Comparison of ENCODE assay signal across 10 mouse cellular contexts in genomic region chr10:60202785-60203184, GRCm38 (mm10). TPM values are rescaled to one million over a fixed set of nuclear protein-coding genes. Genes with fewer than 3 reads are reported as not detected.
A peak's percentile ranks its signal among the peaks of the same experiment; 100 is the strongest.
DNase-seq lines count a peak whose midpoint lies in the region; ATAC-seq lines count a peak whose summit lies in the region.
"Had no signal": no experiment of that assay in that cellular context is flagged by ENCODE, and none has a peak within 500 bp of the region (broad histone marks: within the 10 kb centered on the region; RNA-seq: fewer than 3 reads in every experiment).

No protein-coding gene starts in this region.

- 0 out of 2 replicates have a peak overlapping the region, but pooled peaks have one; percentile 2 for H3K4me2 ChIP-seq in forebrain, embryonic 13.5 days
- peak overlapping the region; percentile 30; the same call in 1 of the 2 replicates for H3K4me2 ChIP-seq in limb, embryonic 13.5 days (replicated peaks)
- H3K4me2 ChIP-seq in stomach, embryonic 15.5 days = no peak overlapping the region
- H3K4me2 ChIP-seq: heart, embryonic 12.5 days had no signal

- peak; percentile 75 to 79 for DNase-seq in right cerebral cortex, postnatal 10 days (ENCODE audit: low spot score in 2 of 2)
- DNase-seq in right cerebral cortex, postnatal 36 days (ENCODE audit: low spot score in 2 of 2) = no peak
- DNase-seq in adrenal gland, adult (ENCODE audit: inconsistent age in 2 of 2, low spot score in 1 of 2) = no peak
- DNase-seq: cerebellum, adult 2 months had no signal

- H3K27ac ChIP-seq in forebrain, embryonic 13.5 days = peak overlapping the region; percentile 78
- H3K27ac ChIP-seq in limb, embryonic 13.5 days = peak overlapping the region; percentile 91
- H3K27ac ChIP-seq in stomach, embryonic 15.5 days = 0 out of 2 replicates have a peak overlapping the region, but pooled peaks have one; percentile 8

- peaks cover 34% of the 10 kb centered on the region for H3K4me1 ChIP-seq in forebrain, embryonic 13.5 days
- H3K4me1 ChIP-seq in limb, embryonic 13.5 days = peaks cover 22% of the 10 kb centered on the region
- peaks cover 8% of the 10 kb centered on the region; the same call in 1 of the 2 replicates for H3K4me1 ChIP-seq in stomach, embryonic 15.5 days

- H3K36me3 ChIP-seq in forebrain, embryonic 13.5 days (ENCODE audit: poor library complexity, severe bottlenecking) = 0 out of 2 replicates have a peak, but pooled peaks cover 4% of the 10 kb centered on the region
- H3K36me3 ChIP-seq in limb, embryonic 13.5 days = 0 out of 2 replicates have a peak, but pooled peaks cover 4% of the 10 kb centered on the region
- H3K36me3 ChIP-seq in stomach, embryonic 15.5 days = no peaks in the 10 kb centered on the region
- H3K36me3 ChIP-seq: heart, embryonic 12.5 days had no signal

- peak; percentile 92 for ATAC-seq in forebrain, embryonic 13.5 days
- ATAC-seq in limb, embryonic 13.5 days (ENCODE audit: low FRiP score, low read depth) = peak; percentile 68; the same call in 1 of the 2 replicates
- ATAC-seq in stomach, embryonic 15.5 days (ENCODE audit: insufficient read depth, low FRiP score, low read depth) = no peak; the same call in 1 of the 2 replicates
- no peak for ATAC-seq in cerebellum, adult (ENCODE audit: insufficient number of reproducible peaks, low FRiP score, low TSS enrichment)
- ATAC-seq: Patski had no signal

- H3K27me3 ChIP-seq in forebrain, embryonic 13.5 days = no peaks in the 10 kb centered on the region
- H3K27me3 ChIP-seq in limb, embryonic 13.5 days = no peaks in the 10 kb centered on the region
- H3K27me3 ChIP-seq in stomach, embryonic 15.5 days (replicated peaks) = no peaks in the 10 kb centered on the region
- H3K27me3 ChIP-seq: heart, embryonic 12.5 days; Patski had no signal

- H3K9ac ChIP-seq in forebrain, embryonic 13.5 days = no peak overlapping the region
- no peak overlapping the region for H3K9ac ChIP-seq in limb, embryonic 13.5 days
- H3K9ac ChIP-seq in stomach, embryonic 15.5 days = no peak overlapping the region
- H3K9ac ChIP-seq: heart, embryonic 12.5 days had no signal

- H3K4me3 ChIP-seq in forebrain, embryonic 13.5 days = no peak overlapping the region
- H3K4me3 ChIP-seq in limb, embryonic 13.5 days = no peak overlapping the region
- no peak overlapping the region for H3K4me3 ChIP-seq in stomach, embryonic 15.5 days (replicated peaks)
- H3K4me3 ChIP-seq: heart, embryonic 12.5 days had no signal

- 3% methylated on average over 5 of the region's 5 CpGs for WGBS in forebrain, embryonic 13.5 days
- 28% methylated on average over 5 of the region's 5 CpGs for WGBS in limb, embryonic 13.5 days
- 41% methylated on average over 5 of the region's 5 CpGs for WGBS in stomach, embryonic 15.5 days

- H3K9me3 ChIP-seq in forebrain, embryonic 13.5 days (replicated peaks) = no peaks in the 10 kb centered on the region
- no peaks in the 10 kb centered on the region for H3K9me3 ChIP-seq in limb, embryonic 13.5 days
- no peaks in the 10 kb centered on the region for H3K9me3 ChIP-seq in stomach, embryonic 15.5 days
- H3K9me3 ChIP-seq: heart, embryonic 12.5 days had no signal

RNA-seq across cellular contexts. Expression of gene Chst3, which starts 16.3 kb away (rescaled TPM):
- polyA plus RNA-seq in forebrain, embryonic 13.5 days (2015; fragmentation: Nextera tagmentation; extraction: Ambion mirVana) = 2.1 TPM in 2 replicates
- polyA plus RNA-seq in limb, embryonic 13.5 days (2015; fragmentation: Nextera tagmentation; extraction: Ambion mirVana) = 3.1 and 3.7 TPM in 2 replicates
- 2.2 and 2.3 TPM in 2 replicates for polyA plus RNA-seq in stomach, embryonic 15.5 days (2015; fragmentation: Nextera tagmentation; extraction: Ambion mirVana)

Comparison
In these comparisons a context has a peak if more than half of its experiments do, and no peak if none do; other contexts are left out.
1. DNase-seq: peak in right cerebral cortex, postnatal 10 days (2 of 2); none in right cerebral cortex, postnatal 36 days (0 of 2) and adrenal gland, adult (0 of 2).
2. ATAC-seq: peak in forebrain, embryonic 13.5 days (single experiment) and limb, embryonic 13.5 days (single experiment); none in stomach, embryonic 15.5 days (single experiment) and cerebellum, adult (single experiment).
3. H3K27ac ChIP-seq: peak in every context shown above with its lines; median percentile 91 in limb, embryonic 13.5 days; 78 in forebrain, embryonic 13.5 days; 8 in stomach, embryonic 15.5 days.